ENCODE assay signal across 8 mouse cellular contexts in genomic region chr1:161224837-161225236, GRCm38 (mm10). TPM values are rescaled to one million over a fixed set of nuclear protein-coding genes. Genes with fewer than 3 reads are reported as not detected.
DNase-seq lines count a peak whose midpoint lies in the region; ATAC-seq lines count a peak whose summit lies in the region.

No protein-coding gene starts in this region.

- DNase-seq in heart, adult 9 months (ENCODE audit: low spot score in 2 of 2), result peak; percentile 23 to 44
- DNase-seq in heart, postnatal 25 days (ENCODE audit: low spot score), result no peak
- peak; percentile 24 to 25 for DNase-seq in right cerebral cortex, adult 2 months (ENCODE audit: low spot score in 2 of 2)
- DNase-seq in right cerebral cortex, postnatal 4 days, result no peak
- DNase-seq in layer of hippocampus, postnatal 10 days (ENCODE audit: low spot score in 2 of 2), result peak; percentile 49 to 68
- DNase-seq in urinary bladder, postnatal 4 days (ENCODE audit: low spot score in 2 of 2), result no peak
- no peak for DNase-seq in thymus, postnatal 14 days

- intact Hi-C loops in heart, postnatal 25 days (cut with DNase I), result no loop called here

- ATAC-seq in megakaryocyte progenitor cell, adult 5-6 weeks (replicated peaks; ENCODE audit: poor library complexity), result no peak

RNA-seq across cellular contexts. Expression of gene Prdx6, which starts 26.2 kb away (rescaled TPM):
- total RNA-seq in heart, postnatal 25 days (2021), result 100 to 1,000 TPM; 265 to 283 TPM
- 100 to 1,000 TPM; 214 to 229 TPM for total RNA-seq in layer of hippocampus, postnatal 10 days (2021)
- 292 and 298 TPM in 2 replicates for total RNA-seq in megakaryocyte progenitor cell, adult 5-6 weeks (2015)
- 334 and 393 TPM in 2 replicates for total RNA-seq in megakaryocyte progenitor cell, adult 5-6 weeks (2017)

Comparison
In these comparisons a context has a peak if more than half of its experiments do, and no peak if none do; other contexts are left out.
1. DNase-seq: peak in heart, adult 9 months (2 of 2), right cerebral cortex, adult 2 months (2 of 2) and layer of hippocampus, postnatal 10 days (2 of 2); none in heart, postnatal 25 days (single experiment), right cerebral cortex, postnatal 4 days (single experiment), urinary bladder, postnatal 4 days (0 of 2) and thymus, postnatal 14 days (single experiment).